Mouse (Mus musculus) E14TG2a.4 (cell line): ENCODE data around the gene Dapp1.

Source experiments
- CTCF ChIP-seq: conservative IDR thresholded peaks from 2 replicates; pipeline ENCODE4 v1.5.1; 2014; ENCODE audit warnings: low read length
- NANOG ChIP-seq: IDR thresholded peaks from 2 replicates; pipeline ENCODE4 v1.6.1; 2014; ENCODE audit warnings: borderline replicate concordance, low read length, mixed read lengths
- POU5F1 ChIP-seq: IDR thresholded peaks from 2 replicates; pipeline ENCODE4 v1.6.1; 2014; ENCODE audit warnings: low read length, borderline replicate concordance

- TF ChIP-seq CTCF (no peak), NANOG (no peak), POU5F1 (no peak)
Observed at GRCm38 (mm10) chr3:137975435-137975834, 5.9 kb downstream of the Dapp1 start.
